ENCODE assay signal across 10 mouse cellular contexts in genomic region chr11:62005911-62006260, GRCm38 (mm10). TPM values are rescaled to one million over a fixed set of nuclear protein-coding genes. Genes with fewer than 3 reads are reported as not detected.
DNase-seq lines count a peak whose midpoint lies in the region; ATAC-seq lines count a peak whose summit lies in the region.
"Had no signal": no experiment of that assay in that cellular context is flagged by ENCODE, and none has a peak within 500 bp of the region (broad histone marks: within the 10 kb centered on the region; RNA-seq: fewer than 3 reads in every experiment).

No protein-coding gene starts in this region.

- H3K9me3 ChIP-seq in heart, embryonic 14.5 days (ENCODE audit: control insufficient read depth, low read length), result no peaks in the 10 kb centered on the region
- no peaks in the 10 kb centered on the region for H3K9me3 ChIP-seq in neural tube, embryonic 15.5 days (replicated peaks)
- no peaks in the 10 kb centered on the region for H3K9me3 ChIP-seq in liver, embryonic 11.5 days (ENCODE audit: control insufficient read depth, low read length)

- H3K27me3 ChIP-seq in heart, embryonic 14.5 days (ENCODE audit: control insufficient read depth, insufficient read depth, low read length), result no peaks in the 10 kb centered on the region
- H3K27me3 ChIP-seq in neural tube, embryonic 15.5 days (replicated peaks), result no peaks in the 10 kb centered on the region
- H3K27me3 ChIP-seq in liver, embryonic 11.5 days (replicated peaks; ENCODE audit: control insufficient read depth, insufficient read depth, low read length), result no peaks in the 10 kb centered on the region

- WGBS in heart, embryonic 14.5 days, result 50% methylated on average over 5 of the region's 5 CpGs
- whole genome bisulfite sequencing in neural tube, embryonic 15.5 days, result 70% methylated on average over 5 of the region's 5 CpGs
- WGBS in liver, embryonic 11.5 days, result 37% methylated on average over 5 of the region's 5 CpGs

- intact Hi-C loops in heart, postnatal 10 days (cut with DNase I), result no loop called here

- no peak for ATAC-seq in heart, embryonic 14.5 days (ENCODE audit: insufficient number of reproducible peaks, insufficient read depth, low FRiP score, low read depth)
- no peak for ATAC-seq in neural tube, embryonic 15.5 days (ENCODE audit: low FRiP score)
- peak; percentile 71 for ATAC-seq in liver, embryonic 11.5 days (replicated peaks; ENCODE audit: low FRiP score)
- ATAC-seq: activated CD4-positive, CD25-positive, alpha-beta regulatory T cell, adult 4 months; forebrain, embryonic 16.5 days had no signal

- peaks cover 15 to 23% of the 10 kb centered on the region in 2 experiments for H3K4me1 ChIP-seq in heart, embryonic 14.5 days (ENCODE audit: control insufficient read depth in 2 of 2, insufficient read depth in 2 of 2, low read length in 2 of 2)
- H3K4me1 ChIP-seq in neural tube, embryonic 15.5 days, result peaks cover 4% of the 10 kb centered on the region; the same call in 1 of the 2 replicates
- H3K4me1 ChIP-seq in liver, embryonic 11.5 days (replicated peaks; ENCODE audit: control insufficient read depth, insufficient read depth, low read length), result peaks cover 26% of the 10 kb centered on the region

- peak overlapping the region; percentile 34 for H3K4me2 ChIP-seq in heart, embryonic 14.5 days (ENCODE audit: low read length)
- H3K4me2 ChIP-seq in neural tube, embryonic 15.5 days, result no peak overlapping the region
- peak overlapping the region; percentile 62 for H3K4me2 ChIP-seq in liver, embryonic 11.5 days

- DNase-seq in heart, postnatal 10 days, result no peak
- DNase-seq in neural tube, embryonic 10.5 days (ENCODE audit: extremely low spot score, low spot score), result no peak
- DNase-seq in liver, embryonic 11.5 days (ENCODE audit: low spot score), result no peak
- DNase-seq in adrenal gland, postnatal 14 days, result no peak
- DNase-seq in kidney, postnatal 36 days, result no peak
- no peak for DNase-seq in layer of hippocampus, postnatal 25 days (ENCODE audit: extremely low spot score in 1 of 2, low spot score in 1 of 2)

- no peaks in the 10 kb centered on the region for H3K36me3 ChIP-seq in heart, embryonic 14.5 days (ENCODE audit: control insufficient read depth, insufficient read depth, low read length)
- no peaks in the 10 kb centered on the region for H3K36me3 ChIP-seq in neural tube, embryonic 15.5 days
- no peaks in the 10 kb centered on the region for H3K36me3 ChIP-seq in liver, embryonic 11.5 days (ENCODE audit: control insufficient read depth, insufficient read depth, low read length)

- peak overlapping the region; percentile 61 to 86; a peak in 3 of 4 replicates for H3K27ac ChIP-seq in heart, embryonic 14.5 days (replicated peaks in 1 of 2; ENCODE audit: control insufficient read depth in 1 of 2, insufficient read depth in 1 of 2, low read depth in 2 of 2, low read length in 2 of 2)
- peak overlapping the region; percentile 15; the same call in 1 of the 2 replicates for H3K27ac ChIP-seq in neural tube, embryonic 15.5 days (replicated peaks)
- H3K27ac ChIP-seq in liver, embryonic 11.5 days (ENCODE audit: low read depth, low read length), result peak overlapping the region; percentile 83

- H3K4me3 ChIP-seq in heart, embryonic 14.5 days (ENCODE audit: control insufficient read depth in 1 of 2, insufficient read depth in 1 of 2, low read depth in 1 of 2, low read length in 2 of 2), result 0 out of 4 replicates have a peak overlapping the region, but pooled peaks of 1 of the 2 experiments have one; percentile 0
- no peak overlapping the region for H3K4me3 ChIP-seq in neural tube, embryonic 15.5 days (replicated peaks)
- peak overlapping the region; percentile 17 for H3K4me3 ChIP-seq in liver, embryonic 11.5 days (ENCODE audit: low read depth, low read length)

- H3K9ac ChIP-seq in heart, embryonic 14.5 days (ENCODE audit: low read length), result no peak overlapping the region
- no peak overlapping the region for H3K9ac ChIP-seq in neural tube, embryonic 15.5 days (replicated peaks)
- peak overlapping the region; percentile 57; the same call in 1 of the 2 replicates for H3K9ac ChIP-seq in liver, embryonic 11.5 days (ENCODE audit: low read depth, low read length)

RNA-seq across cellular contexts. Expression of gene Specc1, which starts 49.3 kb away (rescaled TPM):
- 12.1 and 12.2 TPM in 2 replicates for polyA plus RNA-seq in heart, embryonic 14.5 days (2014; fragmentation: Nextera tagmentation; extraction: Ambion mirVana)
- total RNA-seq in heart, postnatal 10 days (2021), result 10 to 100 TPM; 10.5 to 15.9 TPM
- polyA plus RNA-seq in neural tube, embryonic 15.5 days (2015; fragmentation: Nextera tagmentation; extraction: Ambion mirVana), result 9.7 and 11.2 TPM in 2 replicates
- polyA plus RNA-seq in liver, embryonic 11.5 days (2014; fragmentation: Nextera tagmentation; extraction: Ambion mirVana), result 23.6 and 23.7 TPM in 2 replicates
- total RNA-seq in adrenal gland, postnatal 14 days (2021), result 17.1 and 19.6 TPM in 2 replicates
- total RNA-seq in layer of hippocampus, postnatal 25 days (2021), result 10 to 100 TPM; 83.0 to 89.6 TPM

Comparison
In these comparisons a context has a peak if more than half of its experiments do, and no peak if none do; other contexts are left out.
1. H3K27ac ChIP-seq: peak in every context shown above with its lines; median percentile 83 in liver, embryonic 11.5 days; 74 in heart, embryonic 14.5 days; 15 in neural tube, embryonic 15.5 days.